Mouse (Mus musculus) MEL (cell line): ENCODE measurements at regions not wholly inside any gene's neighbourhood (a gene's known extent, or its start where the extent isn't known, plus 50 kb on each side); places are given as distances from the start of the nearest gene placed in this dataset.

Experiments used
- DNase-seq: peaks from one replicate; pipeline ENCODE4 v3.0.0; 2011; ENCODE audit warnings: low read depth, low spot score
- H3K27ac ChIP-seq: 2 replicates; pipeline ENCODE4 v1.5.1; 2012; ENCODE audit warnings: low read depth, mild to moderate bottlenecking, control low read depth, low read length, moderate library complexity; ENCODE audit not compliant: control insufficient read depth
- H3K27me3 ChIP-seq, 2 experiments: fragments of 150-350 bp in 1 of 2; sonication (generic) in 1 of 2; 2 replicates each; pipeline ENCODE4 v1.6.1; 2012; ENCODE audit warnings: low read length in 2 of 2, mild to moderate bottlenecking in 2 of 2, improper control_type of control experiment in 1 of 2, moderate library complexity in 1 of 2; ENCODE audit not compliant: insufficient read depth in 2 of 2, control insufficient read depth in 1 of 2
- H3K36me3 ChIP-seq, 2 experiments: 2 replicates each; pipeline ENCODE4 v1.6.1; 2012 to 2014; ENCODE audit warnings: low read length in 2 of 2, improper control_type of control experiment in 1 of 2, inconsistent platforms in 1 of 2, mild to moderate bottlenecking in 1 of 2; ENCODE audit not compliant: insufficient read depth in 2 of 2, control insufficient read depth in 1 of 2
- H3K4me1 ChIP-seq, 2 experiments: fragments of 150-350 bp in 1 of 2; sonication (generic) in 1 of 2; 2 replicates each; pipeline ENCODE4 v1.6.1; 2012; ENCODE audit warnings: low read length in 2 of 2, improper control_type of control experiment in 1 of 2, mild to moderate bottlenecking in 1 of 2; ENCODE audit not compliant: insufficient read depth in 2 of 2, control insufficient read depth in 1 of 2
- H3K4me3 ChIP-seq, 2 experiments: fragments of 150-350 bp in 1 of 2; sonication (generic) in 1 of 2; 2 replicates each; pipeline ENCODE4 v1.5.1; 2012; ENCODE audit warnings: low read depth in 2 of 2, low read length in 2 of 2, mild to moderate bottlenecking in 2 of 2, moderate library complexity in 2 of 2, control low read depth in 1 of 2, improper control_type of control experiment in 1 of 2; ENCODE audit not compliant: control insufficient read depth in 1 of 2, insufficient read depth in 1 of 2
- H3K79me2 ChIP-seq: 2 replicates; pipeline ENCODE4 v1.6.1; 2012; ENCODE audit warnings: mild to moderate bottlenecking, low read length, moderate library complexity; ENCODE audit not compliant: control insufficient read depth, poor library complexity, insufficient read depth
- H3K9ac ChIP-seq: 2 replicates; pipeline ENCODE4 v1.6.1; 2012; ENCODE audit warnings: low read depth, mild to moderate bottlenecking, control low read depth, low read length, moderate library complexity; ENCODE audit not compliant: control insufficient read depth, poor library complexity, severe bottlenecking
- H3K9me3 ChIP-seq: fragments of 150-350 bp; sonication (generic); replicated peaks from 2 replicates; pipeline ENCODE4 v1.6.1; 2012; ENCODE audit warnings: mild to moderate bottlenecking, low read length, improper control_type of control experiment, moderate library complexity; ENCODE audit not compliant: insufficient read depth
- CTCF ChIP-seq, 3 experiments: IDR thresholded peaks in 2 of 3; conservative IDR thresholded peaks in 1 of 3; 2 replicates each; pipeline ENCODE4 v1.5.1; 2011 to 2012; ENCODE audit warnings: low read length in 3 of 3, low read depth in 2 of 3, mild to moderate bottlenecking in 2 of 3, improper control_type of control experiment in 1 of 3, inconsistent platforms in 1 of 3, mixed read lengths in 1 of 3, moderate library complexity in 1 of 3; ENCODE audit not compliant: control insufficient read depth in 1 of 3, insufficient read depth in 1 of 3, poor library complexity in 1 of 3, severe bottlenecking in 1 of 3
- EP300 ChIP-seq, 2 experiments: IDR thresholded peaks; 2 replicates each; pipeline ENCODE4 v1.6.1; 2011; ENCODE audit warnings: improper control_type of control experiment in 2 of 2, low read length in 2 of 2, low read depth in 1 of 2, mild to moderate bottlenecking in 1 of 2
- KAT2A ChIP-seq: conservative IDR thresholded peaks from 2 replicates; pipeline ENCODE4 v1.6.1; 2012; ENCODE audit warnings: low read depth, low read length, improper control_type of control experiment, inconsistent platforms
- MXI1 ChIP-seq: IDR thresholded peaks from 2 replicates; pipeline ENCODE4 v1.6.1; 2011; ENCODE audit warnings: mild to moderate bottlenecking, low read depth, low read length, improper control_type of control experiment
- MYC ChIP-seq: IDR thresholded peaks from 2 replicates; pipeline ENCODE4 v1.6.1; 2011; ENCODE audit warnings: low read depth, mild to moderate bottlenecking, low read length, improper control_type of control experiment, moderate library complexity
- NRF1 ChIP-seq: IDR thresholded peaks from 2 replicates; pipeline ENCODE4 v1.6.1; 2014; ENCODE audit warnings: low read depth, mild to moderate bottlenecking, inconsistent platforms, low read length, improper control_type of control experiment, moderate library complexity; ENCODE audit not compliant: poor library complexity, insufficient read depth, severe bottlenecking
- POLR2A ChIP-seq, 2 experiments: IDR thresholded peaks; 2 replicates each; pipeline ENCODE4 v1.6.1; 2011 to 2012; ENCODE audit warnings: low read length in 2 of 2, mild to moderate bottlenecking in 2 of 2, control low read depth in 1 of 2, improper control_type of control experiment in 1 of 2, low read depth in 1 of 2, moderate library complexity in 1 of 2; ENCODE audit not compliant: control insufficient read depth in 1 of 2, insufficient read depth in 1 of 2, poor library complexity in 1 of 2
- POLR2AphosphoS2 ChIP-seq: IDR thresholded peaks from 2 replicates; pipeline ENCODE4 v1.6.1; 2011; ENCODE audit warnings: low read length, improper control_type of control experiment
- TCF12 ChIP-seq: IDR thresholded peaks from 2 replicates; pipeline ENCODE4 v1.6.1; 2014; ENCODE audit warnings: low read depth, mild to moderate bottlenecking, inconsistent platforms, low read length, improper control_type of control experiment, moderate library complexity
- UBTF ChIP-seq: IDR thresholded peaks from 2 replicates; pipeline ENCODE4 v1.6.1; 2012; ENCODE audit warnings: low read depth, mild to moderate bottlenecking, inconsistent platforms, low read length, improper control_type of control experiment, moderate library complexity, borderline replicate concordance; ENCODE audit not compliant: insufficient read depth
- ZKSCAN1 ChIP-seq: IDR thresholded peaks from 2 replicates; pipeline ENCODE4 v1.6.1; 2012; ENCODE audit warnings: low read depth, mild to moderate bottlenecking, inconsistent platforms, low read length, improper control_type of control experiment, moderate library complexity

DNA sequence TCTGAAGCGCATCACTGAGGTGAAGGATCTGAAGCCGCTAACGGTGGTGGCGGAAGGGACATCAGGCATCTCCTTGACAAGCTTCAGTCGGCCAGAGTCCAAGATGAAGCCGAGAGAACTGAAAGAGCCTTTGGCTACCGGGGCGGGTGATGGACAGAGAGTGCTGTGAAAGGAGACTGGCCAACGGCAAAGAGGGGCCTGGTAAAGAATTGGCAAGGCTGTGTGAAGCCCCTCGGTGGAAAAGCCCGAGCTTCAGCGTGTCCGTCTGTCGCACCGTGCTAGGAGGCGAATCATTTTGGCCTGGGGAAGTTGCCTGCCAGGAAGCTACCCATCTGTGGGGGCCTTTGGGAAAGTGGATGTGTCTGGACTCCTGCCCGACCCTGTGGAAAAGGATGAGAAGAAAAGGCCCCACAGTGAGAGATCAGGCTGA lies 74.6 kb upstream of the Ankrd55 start:
- no peak for TF ChIP-seq POLR2A (IDR thresholded peaks at IDR 0.05; ENCODE audit: control insufficient read depth in 1 of 2, insufficient read depth in 1 of 2, low read depth in 1 of 2, low read length in 2 of 2, poor library complexity in 1 of 2)
- TF ChIP-seq MXI1, result no peak
- TF ChIP-seq UBTF, result no peak
- TF ChIP-seq CTCF (IDR thresholded peaks at IDR 0.05 in 2 of 3, conservative IDR thresholded peaks at IDR 0.05 in 1 of 3; ENCODE audit: control insufficient read depth in 1 of 3, insufficient read depth in 1 of 3, low read depth in 2 of 3, low read length in 3 of 3, poor library complexity in 1 of 3, severe bottlenecking in 1 of 3), result no peak
- TF ChIP-seq POLR2AphosphoS2, result no peak
- Histone ChIP-seq H3K4me1 (no peaks in the 10 kb centered on the region), H3K36me3 (no peaks in the 10 kb centered on the region), H3K79me2 (no peaks in the 10 kb centered on the region), H3K9ac (no peak overlapping the region), H3K4me3 (no peak overlapping the region), H3K27ac (no peak overlapping the region), H3K27me3 (peaks cover 0 to 2% of the 10 kb centered on the region in 2 experiments; a peak in 1 of 4 replicates), H3K9me3 (no peaks in the 10 kb centered on the region)
- no peak for DNase-seq

DNA sequence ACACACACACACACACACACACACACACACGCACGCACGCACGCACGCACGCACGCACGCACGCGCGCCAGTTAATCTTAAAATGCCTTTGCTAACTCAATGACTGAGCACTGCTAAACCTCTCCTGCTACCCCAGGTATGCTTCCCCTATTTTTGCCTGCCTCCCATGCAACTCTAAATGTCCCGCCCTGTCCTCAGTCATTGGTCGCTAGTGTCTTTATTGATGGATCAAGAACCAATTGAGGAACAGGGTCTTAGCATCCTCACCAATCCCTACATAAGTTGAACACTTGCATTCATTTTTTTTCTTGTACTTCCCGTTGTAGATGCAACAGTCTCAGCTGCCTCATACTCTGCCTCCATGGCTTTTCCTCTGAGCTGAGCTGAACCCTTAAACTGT lies 72.2 kb upstream of the Ankrd55 start:
- H3K79me2 ChIP-seq, result no peaks in the 10 kb centered on the region
- no peaks in the 10 kb centered on the region for H3K9me3 ChIP-seq
- no peak overlapping the region for H3K9ac ChIP-seq
- H3K27ac ChIP-seq, result no peak overlapping the region
- H3K4me1 ChIP-seq, result no peaks in the 10 kb centered on the region
- H3K27me3 ChIP-seq, result peaks cover 0 to 2% of the 10 kb centered on the region in 2 experiments; a peak in 1 of 4 replicates
- DNase-seq, result peak; percentile 3
- H3K36me3 ChIP-seq, result no peaks in the 10 kb centered on the region
- H3K4me3 ChIP-seq, result no peak overlapping the region
- TF ChIP-seq KAT2A (no peak), MYC (no peak), TCF12 (no peak), NRF1 (no peak)

DNA sequence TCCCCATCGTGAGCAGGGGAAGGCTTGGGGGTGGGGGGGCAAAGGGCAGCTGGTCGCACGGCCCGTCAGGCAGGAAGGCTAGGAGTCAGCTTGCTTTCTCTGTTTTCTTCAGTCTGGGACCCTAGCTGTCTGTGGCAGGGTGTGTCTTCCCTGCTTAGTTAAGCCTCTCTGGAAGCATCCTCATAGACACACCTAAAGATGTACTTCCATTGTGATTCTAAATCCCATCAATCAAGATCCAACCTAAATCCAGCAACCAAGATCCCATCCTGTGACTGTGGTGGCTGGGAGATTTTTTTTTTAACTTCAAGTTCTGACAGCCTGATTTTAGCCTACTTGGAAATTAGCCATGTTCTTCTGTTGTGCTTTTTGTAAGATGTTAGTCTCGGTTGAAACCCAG lies 69.9 kb upstream of the Ankrd55 start:
- Histone ChIP-seq H3K27ac (no peak overlapping the region), H3K4me3 (no peak overlapping the region), H3K27me3 (peaks cover 0 to 2% of the 10 kb centered on the region in 2 experiments; a peak in 1 of 4 replicates), H3K9ac (no peak overlapping the region), H3K79me2 (no peaks in the 10 kb centered on the region), H3K9me3 (no peaks in the 10 kb centered on the region), H3K36me3 (no peaks in the 10 kb centered on the region), H3K4me1 (no peaks in the 10 kb centered on the region)
- TF ChIP-seq EP300 (IDR thresholded peaks at IDR 0.05; ENCODE audit: low read depth in 1 of 2, low read length in 2 of 2) (no peak), ZKSCAN1 (no peak), MYC (no peak)
- TF ChIP-seq, all 39 proteins: peak for 0
- DNase-seq, result no peak
